Mouse (Mus musculus) ES-E14 (cell line): ENCODE measurements at regions not wholly inside any gene's neighbourhood (a gene's known extent, or its start where the extent isn't known, plus 50 kb on each side); places are given as distances from the start of the nearest gene placed in this dataset.

Experiments used
- HCFC1 ChIP-seq: IDR thresholded peaks from 2 replicates; pipeline ENCODE4 v1.6.1; 2012; ENCODE audit warnings: low read length, inconsistent platforms, borderline replicate concordance; ENCODE audit not compliant: insufficient read depth
- MAFK ChIP-seq: IDR thresholded peaks from 2 replicates; pipeline ENCODE4 v1.6.1; 2014; ENCODE audit warnings: mild to moderate bottlenecking, low read depth, low read length, inconsistent platforms; ENCODE audit not compliant: insufficient read depth
- ZC3H11A ChIP-seq: IDR thresholded peaks from 2 replicates; pipeline ENCODE4 v1.6.1; 2012; ENCODE audit warnings: low read depth, mild to moderate bottlenecking, inconsistent platforms, low read length, borderline replicate concordance
- ZNF384 ChIP-seq: IDR thresholded peaks from 2 replicates; pipeline ENCODE4 v1.6.1; 2012; ENCODE audit warnings: low read depth, low read length, inconsistent platforms

DNA sequence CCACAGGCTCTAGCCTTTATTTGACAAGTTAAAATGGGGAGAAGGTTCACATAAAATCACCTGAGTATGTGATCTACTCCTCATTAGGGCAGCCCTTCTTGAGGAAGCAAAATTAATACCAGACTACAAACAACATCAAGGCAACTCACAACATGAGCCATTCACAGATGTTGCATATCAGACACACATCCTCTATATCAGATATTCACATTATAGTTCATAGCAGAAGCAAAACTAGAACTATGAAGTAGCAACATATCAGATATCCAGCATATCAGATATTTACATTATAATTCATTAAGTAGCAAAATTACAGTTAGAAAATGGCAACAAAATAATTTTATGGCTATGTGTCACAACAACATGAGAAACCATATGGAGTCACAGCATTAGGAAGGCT lies 217.0 kb downstream of the Tle4 start:
- TF ChIP-seq ZNF384 (no peak), HCFC1 (no peak), ZC3H11A (no peak), MAFK (no peak)
